Mouse (Mus musculus) cerebellum, postnatal 10 days (tissue): ENCODE measurements at regions not wholly inside any gene's neighbourhood (a gene's known extent, or its start where the extent isn't known, plus 50 kb on each side); places are given as distances from the start of the nearest gene placed in this dataset.

ENCODE experiments used
- DNase-seq, 2 experiments: peaks; one replicate each; pipeline ENCODE4 v3.0.0; 2021; ENCODE audit warnings: mixed read lengths in 2 of 2

GRCm38 (mm10) chr12:31179536-31179935, 61.0 kb upstream of the Gm6993 start:
- DNase-seq: no peak

- no peak for DNase-seq
Measured at GRCm38 (mm10) chr12:31183632-31184031, 56.9 kb upstream of the Gm6993 start.

- peak; percentile 40 to 62 for DNase-seq
Measured at GRCm38 (mm10) chr12:31184217-31184975, 56.2 kb upstream of the Gm6993 start.

GRCm38 (mm10) chr12:31185177-31185932, 55.2 kb upstream of the Gm6993 start:
- DNase-seq: peak; percentile 52 to 61

GRCm38 (mm10) chr12:31185933-31186845, 54.4 kb upstream of the Gm6993 start:
- no peak for DNase-seq

- DNase-seq: no peak
Measured at GRCm38 (mm10) chr12:31188011-31188576, 52.5 kb upstream of the Gm6993 start.

GRCm38 (mm10) chr12:31190265-31190664, 50.3 kb upstream of the Gm6993 start:
- no peak for DNase-seq
